Mouse (Mus musculus) stomach, embryonic 15.5 days (tissue): ENCODE measurements around the gene Rad23b. TPM values are rescaled to one million over a fixed set of nuclear protein-coding genes. Genes with fewer than 3 reads are reported as not detected.
"Not testable (repeated sequence)": the region's sequence is repeated elsewhere in the genome, so short reads cannot be mapped to it uniquely, and the experiment has no call there.

ENCODE experiments used
- ATAC-seq: fragments of 200-750 bp; cut with Nextera tagmentation; 2 replicates; pipeline ENCODE4 v1.8.0; 2017; ENCODE audit warnings: low read depth, moderate number of reproducible peaks, moderate TSS enrichment; ENCODE audit not compliant: insufficient read depth, low FRiP score
- H3K27ac ChIP-seq: fragments of 300-500 bp; sonication (generic); 2 replicates; pipeline ENCODE4 v1.5.1; 2015; ENCODE audit warnings: mild to moderate bottlenecking, inconsistent platforms
- H3K27me3 ChIP-seq: fragments of 300-500 bp; sonication (generic); replicated peaks from 2 replicates; pipeline ENCODE4 v1.6.1; 2015; ENCODE audit warnings: inconsistent platforms
- H3K36me3 ChIP-seq: fragments of 300-500 bp; sonication (generic); 2 replicates; pipeline ENCODE4 v1.6.1; 2015; ENCODE audit warnings: inconsistent platforms
- H3K4me1 ChIP-seq: fragments of 300-500 bp; sonication (generic); 2 replicates; pipeline ENCODE4 v1.6.1; 2015; ENCODE audit warnings: inconsistent platforms
- H3K4me2 ChIP-seq: fragments of 300-500 bp; sonication (generic); 2 replicates; pipeline ENCODE4 v1.6.1; 2015; ENCODE audit warnings: mild to moderate bottlenecking, inconsistent platforms
- H3K4me3 ChIP-seq: fragments of 300-500 bp; sonication (generic); replicated peaks from 2 replicates; pipeline ENCODE4 v1.5.1; 2015; ENCODE audit warnings: inconsistent platforms
- H3K9ac ChIP-seq: fragments of 300-500 bp; sonication (generic); 2 replicates; pipeline ENCODE4 v1.6.1; 2015; ENCODE audit warnings: inconsistent platforms
- H3K9me3 ChIP-seq: fragments of 300-500 bp; sonication (generic); 2 replicates; pipeline ENCODE4 v1.6.1; 2016; ENCODE audit warnings: inconsistent platforms
- WGBS: fragments of 180-500 bp; shearing (Covaris S2); methylation state at CpG from one replicate; pipeline ENCODE4 v1.1.7; 2015; 5-methylcytosine and 5-hydroxymethylcytosine counted together
- polyA plus RNA-seq: library from polyadenylated mRNA; unstranded; fragments of >200 nt; fragmentation: Nextera tagmentation; extraction: Ambion mirVana; gene quantifications from 2 replicates; pipeline ENCODE4 v1.2.1, GENCODE M21; 2015

Gene Rad23b
- polyA plus RNA-seq, 1 experiment from 2014 or later = 80.3 TPM

- no peaks in the 10 kb centered on the region for H3K27me3 ChIP-seq
- H3K4me2 ChIP-seq = no peak overlapping the region
- H3K36me3 ChIP-seq = no peaks in the 10 kb centered on the region
- no peak overlapping the region for H3K9ac ChIP-seq
- no peak for ATAC-seq
- H3K4me3 ChIP-seq = no peak overlapping the region
- no peak overlapping the region for H3K27ac ChIP-seq
- H3K9me3 ChIP-seq = no peaks in the 10 kb centered on the region
- H3K4me1 ChIP-seq = no peaks in the 10 kb centered on the region
- 96% methylated on average over 1 of the region's 1 CpGs for WGBS
These were observed 56.7 kb downstream of the Rad23b start for GRCm38 (mm10) chr4:55406558-55406957.

- Histone ChIP-seq H3K9ac (no peak overlapping the region), H3K4me2 (no peak overlapping the region), H3K27ac (no peak overlapping the region), H3K9me3 (no peaks in the 10 kb centered on the region), H3K27me3 (no peaks in the 10 kb centered on the region), H3K4me1 (no peaks in the 10 kb centered on the region), H3K36me3 (no peaks in the 10 kb centered on the region), H3K4me3 (no peak overlapping the region)
- no peak for ATAC-seq
- 47% methylated on average over 2 of the region's 2 CpGs for WGBS
These were observed 58.2 kb downstream of the Rad23b start for GRCm38 (mm10) chr4:55408081-55408480.

GRCm38 (mm10) chr4:55409025-55409424 is 59.2 kb downstream of the Rad23b start:
- no peak overlapping the region for H3K27ac ChIP-seq
- H3K4me3 ChIP-seq = no peak overlapping the region
- H3K4me1 ChIP-seq = no peaks in the 10 kb centered on the region
- H3K27me3 ChIP-seq = no peaks in the 10 kb centered on the region
- 95% methylated on average over 16 of the region's 16 CpGs for WGBS
- no peak for ATAC-seq
- H3K9ac ChIP-seq = no peak overlapping the region
- H3K36me3 ChIP-seq = no peaks in the 10 kb centered on the region
- no peaks in the 10 kb centered on the region for H3K9me3 ChIP-seq
- H3K4me2 ChIP-seq = no peak overlapping the region

GRCm38 (mm10) chr4:55409578-55410224 is 59.9 kb downstream of the Rad23b start:
- not testable (repeated sequence) for H3K4me3 ChIP-seq, H3K9me3 ChIP-seq, H3K27ac ChIP-seq, H3K36me3 ChIP-seq, H3K4me2 ChIP-seq, H3K9ac ChIP-seq, H3K4me1 ChIP-seq, ATAC-seq, H3K27me3 ChIP-seq
- 87% methylated on average over 1 of the region's 1 CpGs for WGBS

- no peaks in the 10 kb centered on the region for H3K27me3 ChIP-seq
- no peak for ATAC-seq
- H3K4me3 ChIP-seq = no peak overlapping the region
- H3K4me2 ChIP-seq = no peak overlapping the region
- H3K36me3 ChIP-seq = no peaks in the 10 kb centered on the region
- no peak overlapping the region for H3K9ac ChIP-seq
- WGBS = 50% methylated on average over 3 of the region's 3 CpGs
- no peaks in the 10 kb centered on the region for H3K9me3 ChIP-seq
- no peak overlapping the region for H3K27ac ChIP-seq
- no peaks in the 10 kb centered on the region for H3K4me1 ChIP-seq
These were observed 66.0 kb downstream of the Rad23b start for GRCm38 (mm10) chr4:55415864-55416263.

- ATAC-seq = no peak
- Histone ChIP-seq H3K36me3 (no peaks in the 10 kb centered on the region), H3K27ac (no peak overlapping the region), H3K9me3 (no peaks in the 10 kb centered on the region), H3K27me3 (no peaks in the 10 kb centered on the region), H3K4me1 (no peaks in the 10 kb centered on the region), H3K4me2 (no peak overlapping the region), H3K4me3 (no peak overlapping the region), H3K9ac (no peak overlapping the region)
- WGBS = 66% methylated on average over 4 of the region's 4 CpGs
These were observed 76.4 kb downstream of the Rad23b start for GRCm38 (mm10) chr4:55426250-55426649.

Other genes starting within 250 kb of the Rad23b start
- gene Klf4, start 182.4 kb downstream of the Rad23b start, polyA plus RNA-seq = 20.8 and 26.1 TPM in 2 replicates